Mouse (Mus musculus): ENCODE results near the gene Bnc2. TPM values are rescaled to one million over a fixed set of nuclear protein-coding genes. Genes with fewer than 3 reads are reported as not detected.

The Bnc2 gene
- polyA plus RNA-seq, 1 experiment: 4.5 TPM

DNA sequence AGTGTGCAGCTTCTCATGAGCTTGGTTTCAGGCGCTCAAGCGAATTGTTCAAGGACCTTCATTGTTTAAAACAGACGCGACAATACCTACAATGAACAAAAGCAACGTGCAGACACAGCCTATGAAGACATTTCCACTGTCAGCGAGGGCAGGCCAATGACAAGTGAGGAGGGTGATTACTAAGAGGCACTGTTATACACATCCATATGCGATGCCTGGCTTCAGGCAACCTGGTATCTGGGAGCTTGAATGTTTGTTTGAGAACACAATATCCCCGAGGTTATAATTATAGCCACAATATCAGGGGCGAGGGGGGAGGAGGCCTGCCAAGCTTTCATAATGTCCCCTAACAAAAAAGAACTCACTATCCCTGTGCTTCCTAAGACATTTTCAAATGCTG is 343.1 kb downstream of the Bnc2 start:
- H3K79me3 ChIP-seq (ENCODE audit: low read depth): no peaks in the 10 kb centered on the region
- H3K36me3 ChIP-seq (ENCODE audit: control insufficient read depth, insufficient read depth): no peaks in the 10 kb centered on the region
- no peak overlapping the region for H3ac ChIP-seq (ENCODE audit: control insufficient read depth, insufficient read length, low read depth)
- H3K4me3 ChIP-seq (ENCODE audit: insufficient read depth, poor library complexity, severe bottlenecking): no peak overlapping the region
- no peaks in the 10 kb centered on the region for H3K27me3 ChIP-seq (ENCODE audit: control insufficient read depth, insufficient read depth, insufficient read length)
- no peaks in the 10 kb centered on the region for H3K79me2 ChIP-seq (ENCODE audit: control insufficient read depth, insufficient read depth)
- TF ChIP-seq MYOG (IDR thresholded peaks at IDR 0.05; ENCODE audit: control insufficient read depth, extremely low read depth, insufficient read length) (no peak), MYOD1 (IDR thresholded peaks at IDR 0.05; ENCODE audit: control insufficient read depth, insufficient read length, low read depth) (no peak), MAX (IDR thresholded peaks at IDR 0.05) (no peak), CEBPB (IDR thresholded peaks at IDR 0.05; ENCODE audit: low read depth) (no peak)

DNA sequence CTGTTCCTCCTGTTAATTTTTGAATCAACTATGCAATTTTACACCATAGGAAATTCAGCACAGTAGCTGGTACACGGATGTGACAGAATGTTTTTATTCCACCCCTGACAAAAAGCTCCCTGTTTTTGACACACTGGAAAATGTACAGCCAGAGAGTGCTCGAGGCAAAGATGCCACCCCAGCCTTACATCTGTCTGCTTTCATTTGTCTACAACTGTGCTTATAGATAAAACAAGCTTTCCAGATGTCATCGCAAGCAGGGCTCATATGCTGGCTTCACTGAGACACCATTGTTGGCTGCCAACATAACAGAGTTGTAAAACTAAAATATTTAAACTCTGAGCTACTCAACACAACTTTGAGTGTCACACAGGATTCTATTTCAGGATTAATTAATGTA is 343.6 kb downstream of the Bnc2 start:
- TF ChIP-seq USF1 (IDR thresholded peaks at IDR 0.05; ENCODE audit: low read depth): no peak
- TF ChIP-seq FOSL1 (IDR thresholded peaks at IDR 0.05; ENCODE audit: insufficient read depth, low read length, poor library complexity, severe bottlenecking): no peak
- TF ChIP-seq CEBPB (IDR thresholded peaks at IDR 0.05; ENCODE audit: low read depth): no peak
- TF ChIP-seq MYOG (IDR thresholded peaks at IDR 0.05; ENCODE audit: control insufficient read depth, extremely low read depth, insufficient read length): no peak
- TF ChIP-seq MAX (IDR thresholded peaks at IDR 0.05): no peak
- TF ChIP-seq CTCF (IDR thresholded peaks at IDR 0.05; ENCODE audit: control insufficient read depth, insufficient read depth, insufficient read length): no peak
- no peak for TF ChIP-seq MYOD1 (IDR thresholded peaks at IDR 0.05; ENCODE audit: control insufficient read depth, insufficient read length, low read depth)
- Histone ChIP-seq H3K79me3 (ENCODE audit: low read depth) (no peaks in the 10 kb centered on the region), H3K36me3 (ENCODE audit: control insufficient read depth, insufficient read depth) (no peaks in the 10 kb centered on the region), H3ac (ENCODE audit: control insufficient read depth, insufficient read length, low read depth) (no peak overlapping the region), H3K79me2 (ENCODE audit: control insufficient read depth, insufficient read depth) (no peaks in the 10 kb centered on the region), H3K27me3 (ENCODE audit: control insufficient read depth, insufficient read depth, insufficient read length) (no peaks in the 10 kb centered on the region), H3K4me3 (ENCODE audit: insufficient read depth, poor library complexity, severe bottlenecking) (no peak overlapping the region)

DNA sequence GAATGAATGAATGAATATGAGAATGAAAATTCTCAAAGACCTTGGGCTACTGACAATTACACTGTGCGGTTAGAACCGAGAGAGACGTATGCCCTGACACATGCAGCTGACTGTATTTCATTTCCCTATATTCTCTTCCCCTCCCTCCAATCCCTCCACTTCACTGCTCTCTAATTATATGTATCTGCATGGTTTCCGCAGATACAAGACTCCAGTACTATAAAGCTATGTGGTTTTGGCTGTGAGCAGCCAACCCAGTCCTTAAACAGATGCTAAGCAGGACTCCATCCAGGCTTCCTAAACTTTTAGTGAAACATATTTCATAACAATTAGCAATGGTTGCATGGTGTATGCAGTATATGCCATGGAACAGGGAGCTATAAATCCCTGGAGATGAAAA is 344.6 kb downstream of the Bnc2 start:
- TF ChIP-seq CTCF (IDR thresholded peaks at IDR 0.05; ENCODE audit: control insufficient read depth, insufficient read depth, insufficient read length): no peak
- Histone ChIP-seq H3K4me3 (ENCODE audit: insufficient read depth, poor library complexity, severe bottlenecking) (no peak overlapping the region), H3ac (ENCODE audit: control insufficient read depth, insufficient read length, low read depth) (no peak overlapping the region), H3K36me3 (ENCODE audit: control insufficient read depth, insufficient read depth) (no peaks in the 10 kb centered on the region), H3K27me3 (ENCODE audit: control insufficient read depth, insufficient read depth, insufficient read length) (no peaks in the 10 kb centered on the region), H3K79me2 (ENCODE audit: control insufficient read depth, insufficient read depth) (no peaks in the 10 kb centered on the region), H3K79me3 (ENCODE audit: low read depth) (no peaks in the 10 kb centered on the region)

DNA sequence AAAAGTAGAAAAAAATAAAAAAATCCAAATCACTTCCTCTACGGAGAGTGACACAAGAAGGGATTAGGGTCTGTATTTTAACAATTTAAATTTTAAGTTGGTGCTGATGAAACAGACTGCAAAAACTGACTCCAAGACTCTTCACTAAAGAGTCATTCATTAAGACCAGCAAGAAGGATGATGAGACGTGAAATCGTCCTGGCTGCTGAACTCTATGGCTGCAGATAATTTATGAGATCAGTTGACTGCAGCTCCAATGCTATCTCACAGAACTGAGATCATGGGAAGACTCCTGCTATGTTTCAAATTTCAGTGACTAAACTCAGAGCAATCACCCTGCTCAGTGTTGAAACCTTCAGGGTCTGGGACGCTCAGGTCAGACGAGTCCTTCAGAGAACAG is 345.4 kb downstream of the Bnc2 start:
- no peak for TF ChIP-seq CTCF (IDR thresholded peaks at IDR 0.05; ENCODE audit: control insufficient read depth, insufficient read depth, insufficient read length)
- TF ChIP-seq USF1 (IDR thresholded peaks at IDR 0.05; ENCODE audit: low read depth): no peak
- no peak for TF ChIP-seq FOSL1 (IDR thresholded peaks at IDR 0.05; ENCODE audit: insufficient read depth, low read length, poor library complexity, severe bottlenecking)
- TF ChIP-seq CEBPB (IDR thresholded peaks at IDR 0.05; ENCODE audit: low read depth): no peak
- TF ChIP-seq MAX (IDR thresholded peaks at IDR 0.05): no peak
- no peak for TF ChIP-seq MYOG (IDR thresholded peaks at IDR 0.05; ENCODE audit: control insufficient read depth, extremely low read depth, insufficient read length)
- TF ChIP-seq MYOD1 (IDR thresholded peaks at IDR 0.05; ENCODE audit: control insufficient read depth, insufficient read length, low read depth): no peak
- Histone ChIP-seq H3K36me3 (ENCODE audit: control insufficient read depth, insufficient read depth) (no peaks in the 10 kb centered on the region), H3K79me3 (ENCODE audit: low read depth) (no peaks in the 10 kb centered on the region)

DNA sequence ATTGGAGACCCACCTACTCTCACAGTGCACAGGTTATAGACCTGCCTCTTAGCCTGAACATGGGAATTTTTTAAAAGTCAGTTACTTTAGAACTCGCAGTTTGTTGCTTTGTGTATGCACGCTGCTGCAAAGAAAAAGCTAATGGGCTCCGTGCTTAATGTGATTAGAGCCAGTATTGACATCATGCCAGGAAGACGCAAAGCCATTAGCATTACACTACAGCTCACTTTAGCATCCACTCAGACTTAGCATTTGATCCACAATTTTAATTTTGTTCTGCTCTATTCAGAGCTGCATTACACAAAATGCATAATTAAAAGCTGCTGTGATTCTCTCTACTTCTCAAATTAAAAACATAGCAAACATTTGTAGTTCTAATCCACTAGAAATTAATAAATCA is 350.7 kb downstream of the Bnc2 start:
- Histone ChIP-seq H3ac (ENCODE audit: control insufficient read depth, insufficient read length, low read depth) (no peak overlapping the region), H3K79me2 (ENCODE audit: control insufficient read depth, insufficient read depth) (no peaks in the 10 kb centered on the region), H3K4me3 (ENCODE audit: insufficient read depth, poor library complexity, severe bottlenecking) (no peak overlapping the region), H3K36me3 (ENCODE audit: control insufficient read depth, insufficient read depth) (no peaks in the 10 kb centered on the region), H3K79me3 (ENCODE audit: low read depth) (no peaks in the 10 kb centered on the region), H3K27me3 (ENCODE audit: control insufficient read depth, insufficient read depth, insufficient read length) (no peaks in the 10 kb centered on the region)
- TF ChIP-seq CTCF (IDR thresholded peaks at IDR 0.05; ENCODE audit: control insufficient read depth, insufficient read depth, insufficient read length): no peak
- no peak for TF ChIP-seq MYOG (IDR thresholded peaks at IDR 0.05; ENCODE audit: control insufficient read depth, extremely low read depth, insufficient read length)
- TF ChIP-seq MYOD1 (IDR thresholded peaks at IDR 0.05; ENCODE audit: control insufficient read depth, insufficient read length, low read depth): no peak
- TF ChIP-seq CEBPB (IDR thresholded peaks at IDR 0.05; ENCODE audit: low read depth): no peak
- no peak for TF ChIP-seq FOSL1 (IDR thresholded peaks at IDR 0.05; ENCODE audit: insufficient read depth, low read length, poor library complexity, severe bottlenecking)
- TF ChIP-seq MAX (IDR thresholded peaks at IDR 0.05): no peak
- no peak for TF ChIP-seq USF1 (IDR thresholded peaks at IDR 0.05; ENCODE audit: low read depth)

More for the DNA sequence above, 345.4 kb downstream of the Bnc2 start:
- H3K27me3 ChIP-seq (ENCODE audit: control insufficient read depth, insufficient read depth, insufficient read length): no peaks in the 10 kb centered on the region
- H3K79me2 ChIP-seq (ENCODE audit: control insufficient read depth, insufficient read depth): no peaks in the 10 kb centered on the region
- no peak overlapping the region for H3K4me3 ChIP-seq (ENCODE audit: insufficient read depth, poor library complexity, severe bottlenecking)
- no peak overlapping the region for H3ac ChIP-seq (ENCODE audit: control insufficient read depth, insufficient read length, low read depth)

DNA sequence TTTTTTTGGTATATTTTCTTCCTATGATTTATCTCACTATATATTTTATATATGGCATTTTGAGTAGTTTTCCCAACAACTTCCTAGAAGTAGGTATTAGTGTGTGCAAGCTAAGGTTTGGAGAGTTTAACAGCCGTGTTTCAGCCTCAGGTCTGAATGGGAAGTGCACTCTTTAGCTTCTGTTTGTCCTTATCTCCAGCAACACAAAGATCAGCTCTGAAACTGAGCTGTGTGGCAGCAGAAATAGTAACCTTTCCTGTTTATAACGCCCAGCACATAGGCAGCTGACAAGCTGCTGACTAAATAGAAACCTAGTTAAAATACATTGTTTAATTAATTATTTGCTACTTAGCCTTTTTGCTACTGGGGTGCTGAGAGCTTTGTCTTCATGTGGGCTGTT is 353.5 kb downstream of the Bnc2 start:
- Histone ChIP-seq H3K79me2 (ENCODE audit: control insufficient read depth, insufficient read depth) (no peaks in the 10 kb centered on the region), H3K36me3 (ENCODE audit: control insufficient read depth, insufficient read depth) (no peaks in the 10 kb centered on the region), H3ac (ENCODE audit: control insufficient read depth, insufficient read length, low read depth) (no peak overlapping the region), H3K4me3 (ENCODE audit: insufficient read depth, poor library complexity, severe bottlenecking) (no peak overlapping the region), H3K79me3 (ENCODE audit: low read depth) (no peaks in the 10 kb centered on the region), H3K27me3 (ENCODE audit: control insufficient read depth, insufficient read depth, insufficient read length) (no peaks in the 10 kb centered on the region)
- TF ChIP-seq FOSL1 (IDR thresholded peaks at IDR 0.05; ENCODE audit: insufficient read depth, low read length, poor library complexity, severe bottlenecking): no peak
